Mouse (Mus musculus): ENCODE measurements at regions not wholly inside any gene's neighbourhood (a gene's known extent, or its start where the extent isn't known, plus 50 kb on each side); places are given as distances from the start of the nearest gene placed in this dataset.

DNA sequence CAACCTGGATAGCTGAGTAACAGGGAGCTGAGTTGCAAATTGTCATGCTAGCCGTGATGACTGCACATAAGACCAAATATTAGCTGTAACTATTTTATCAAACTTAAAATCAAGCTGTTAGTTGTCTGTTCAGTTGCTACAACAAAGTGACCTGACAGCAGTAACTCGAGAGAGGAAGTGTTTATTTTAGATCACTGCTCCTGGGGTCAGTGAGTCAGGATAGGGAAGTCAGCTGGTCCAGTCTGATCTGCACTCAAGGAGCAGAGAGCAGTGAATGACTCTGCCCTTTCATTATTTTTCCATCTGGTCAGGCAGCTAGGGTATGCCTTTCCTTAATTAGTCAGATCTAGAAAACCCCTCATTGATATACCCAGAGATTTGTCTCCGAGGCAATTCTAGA is 162.5 kb downstream of the Nuf2 start:
- Histone ChIP-seq H3K27ac (ENCODE audit: control insufficient read depth, low read depth, low read length) (no peak overlapping the region), H3K27me3 (ENCODE audit: control insufficient read depth in 1 of 2, insufficient read depth in 2 of 2, low read length in 2 of 2) (no peaks in the 10 kb centered on the region), H3K9me3 (replicated peaks; ENCODE audit: insufficient read depth, low read length) (no peaks in the 10 kb centered on the region), H3K79me2 (ENCODE audit: control insufficient read depth, insufficient read depth, low read length, poor library complexity) (no peaks in the 10 kb centered on the region), H3K4me3 (ENCODE audit: control insufficient read depth in 1 of 2, insufficient read depth in 1 of 2, low read depth in 2 of 2, low read length in 2 of 2) (no peak overlapping the region), H3K4me1 (ENCODE audit: control insufficient read depth in 1 of 2, insufficient read depth in 2 of 2, low read length in 2 of 2) (no peaks in the 10 kb centered on the region), H3K9ac (ENCODE audit: control insufficient read depth, low read depth, low read length, poor library complexity, severe bottlenecking) (no peak overlapping the region), H3K36me3 (ENCODE audit: control insufficient read depth in 1 of 2, insufficient read depth in 2 of 2, low read length in 2 of 2) (no peaks in the 10 kb centered on the region)
- DNase-seq (ENCODE audit: low read depth, low spot score) = no peak
- TF ChIP-seq RAD21 (IDR thresholded peaks at IDR 0.05; ENCODE audit: low read depth, low read length) = no peak
- TF ChIP-seq TCF12 (IDR thresholded peaks at IDR 0.05; ENCODE audit: low read depth, low read length) = no peak
- TF ChIP-seq ZKSCAN1 (IDR thresholded peaks at IDR 0.05; ENCODE audit: low read depth, low read length) = no peak
- TF ChIP-seq RCOR1 (IDR thresholded peaks at IDR 0.05; ENCODE audit: low read depth, low read length) = no peak
- no peak for TF ChIP-seq SIN3A (IDR thresholded peaks at IDR 0.05; ENCODE audit: low read length)
- TF ChIP-seq TBP (IDR thresholded peaks at IDR 0.05; ENCODE audit: low read depth, low read length) = no peak
- no peak for TF ChIP-seq ZMIZ1 (IDR thresholded peaks at IDR 0.05; ENCODE audit: low read depth, low read length)
- TF ChIP-seq UBTF (IDR thresholded peaks at IDR 0.05; ENCODE audit: borderline replicate concordance, insufficient read depth, low read depth, low read length) = no peak
- TF ChIP-seq KAT2A (conservative IDR thresholded peaks at IDR 0.05; ENCODE audit: low read depth, low read length) = no peak
- no peak for TF ChIP-seq MYC (IDR thresholded peaks at IDR 0.05; ENCODE audit: low read depth, low read length)
- no peak for TF ChIP-seq ZNF384 (IDR thresholded peaks at IDR 0.05; ENCODE audit: low read depth, low read length)
- TF ChIP-seq POLR2AphosphoS5 (IDR thresholded peaks at IDR 0.05; ENCODE audit: borderline replicate concordance, low read depth, low read length) = no peak
- no peak for TF ChIP-seq GATA1 (IDR thresholded peaks at IDR 0.05; ENCODE audit: low read depth, low read length)
- TF ChIP-seq ZC3H11A (IDR thresholded peaks at IDR 0.05; ENCODE audit: low read depth, low read length) = no peak
- TF ChIP-seq CTCF (IDR thresholded peaks at IDR 0.05 in 2 of 3, conservative IDR thresholded peaks at IDR 0.05 in 1 of 3; ENCODE audit: control insufficient read depth in 1 of 3, insufficient read depth in 1 of 3, low read depth in 2 of 3, low read length in 3 of 3, poor library complexity in 1 of 3, severe bottlenecking in 1 of 3) = no peak
- no peak for TF ChIP-seq NRF1 (IDR thresholded peaks at IDR 0.05; ENCODE audit: insufficient read depth, low read depth, low read length, poor library complexity, severe bottlenecking)
- no peak for TF ChIP-seq MXI1 (IDR thresholded peaks at IDR 0.05; ENCODE audit: low read depth, low read length)

- Histone ChIP-seq H3K27ac (ENCODE audit: control insufficient read depth, low read depth, low read length) (no peak overlapping the region), H3K36me3 (ENCODE audit: control insufficient read depth in 1 of 2, insufficient read depth in 2 of 2, low read length in 2 of 2) (no peaks in the 10 kb centered on the region), H3K9me3 (replicated peaks; ENCODE audit: insufficient read depth, low read length) (no peaks in the 10 kb centered on the region), H3K27me3 (ENCODE audit: control insufficient read depth in 1 of 2, insufficient read depth in 2 of 2, low read length in 2 of 2) (no peaks in the 10 kb centered on the region), H3K9ac (ENCODE audit: control insufficient read depth, low read depth, low read length, poor library complexity, severe bottlenecking) (no peak overlapping the region), H3K4me3 (ENCODE audit: control insufficient read depth in 1 of 2, insufficient read depth in 1 of 2, low read depth in 2 of 2, low read length in 2 of 2) (no peak overlapping the region), H3K4me1 (ENCODE audit: control insufficient read depth in 1 of 2, insufficient read depth in 2 of 2, low read length in 2 of 2) (no peaks in the 10 kb centered on the region), H3K79me2 (ENCODE audit: control insufficient read depth, insufficient read depth, low read length, poor library complexity) (no peaks in the 10 kb centered on the region)
- TF ChIP-seq CHD1 (IDR thresholded peaks at IDR 0.05; ENCODE audit: low read depth, low read length) (no peak), POLR2A (IDR thresholded peaks at IDR 0.05; ENCODE audit: control insufficient read depth in 1 of 2, insufficient read depth in 1 of 2, low read depth in 1 of 2, low read length in 2 of 2, poor library complexity in 1 of 2) (no peak), TAL1 (IDR thresholded peaks at IDR 0.05; ENCODE audit: low read length) (no peak), JUND (IDR thresholded peaks at IDR 0.05; ENCODE audit: low read depth, low read length) (no peak), USF2 (IDR thresholded peaks at IDR 0.05; ENCODE audit: borderline replicate concordance in 1 of 2, insufficient read depth in 1 of 2, low read depth in 1 of 2, low read length in 2 of 2) (no peak), ELF1 (IDR thresholded peaks at IDR 0.05; ENCODE audit: low read depth, low read length) (no peak), USF1 (IDR thresholded peaks at IDR 0.05; ENCODE audit: low read depth, low read length) (no peak), NELFE (IDR thresholded peaks at IDR 0.05; ENCODE audit: low read depth, low read length) (no peak), EP300 (IDR thresholded peaks at IDR 0.05; ENCODE audit: low read depth in 1 of 2, low read length in 2 of 2) (no peak), RCOR1 (IDR thresholded peaks at IDR 0.05; ENCODE audit: low read depth, low read length) (no peak), ZNF384 (IDR thresholded peaks at IDR 0.05; ENCODE audit: low read depth, low read length) (no peak), GABPA (IDR thresholded peaks at IDR 0.05; ENCODE audit: low read depth, low read length) (no peak), MEF2A (IDR thresholded peaks at IDR 0.05; ENCODE audit: extremely low read depth, insufficient replicate concordance, low read depth, low read length, poor library complexity, severe bottlenecking) (no peak)
- no peak for DNase-seq (ENCODE audit: low read depth, low spot score)
Measured at GRCm38 (mm10) chr1:169367772-169368501, 163.3 kb downstream of the Nuf2 start.

All from MEL (cell line).